Mouse (Mus musculus) heart, embryonic 11.5 days (tissue): Measurements from ENCODE around the gene Adcy5. TPM values are rescaled to one million over a fixed set of nuclear protein-coding genes. Genes with fewer than 3 reads are reported as not detected.

ENCODE experiments used
- ATAC-seq: fragments of 200-750 bp; cut with Nextera tagmentation; replicated peaks from 2 replicates; pipeline ENCODE4 v1.8.0; 2017; ENCODE audit warnings: moderate library complexity; ENCODE audit not compliant: insufficient number of reproducible peaks, low FRiP score, low TSS enrichment
- H3K27ac ChIP-seq: fragments of 300-500 bp; sonication (generic); 2 replicates; pipeline ENCODE4 v1.5.1; 2014; ENCODE audit warnings: mild to moderate bottlenecking, low read depth, low read length
- H3K27me3 ChIP-seq: fragments of 300-500 bp; sonication (generic); 2 replicates; pipeline ENCODE4 v1.6.1; 2014; ENCODE audit warnings: mild to moderate bottlenecking, low read length, mixed read lengths; ENCODE audit not compliant: control insufficient read depth, insufficient read depth
- H3K36me3 ChIP-seq: fragments of 300-500 bp; sonication (generic); 2 replicates; pipeline ENCODE4 v1.6.1; 2014; ENCODE audit warnings: mild to moderate bottlenecking, low read length, moderate library complexity, mixed read lengths; ENCODE audit not compliant: control insufficient read depth, insufficient read depth
- H3K4me1 ChIP-seq: fragments of 300-500 bp; sonication (generic); 2 replicates; pipeline ENCODE4 v1.6.1; 2014; ENCODE audit warnings: low read length; ENCODE audit not compliant: control insufficient read depth, insufficient read depth
- H3K4me2 ChIP-seq: fragments of 300-500 bp; sonication (generic); 2 replicates; pipeline ENCODE4 v1.6.1; 2014; ENCODE audit warnings: mild to moderate bottlenecking, moderate library complexity
- H3K4me3 ChIP-seq: fragments of 300-500 bp; sonication (generic); 2 replicates; pipeline ENCODE4 v1.5.1; 2014; ENCODE audit warnings: low read depth, low read length
- H3K9ac ChIP-seq: fragments of 300-500 bp; sonication (generic); 2 replicates; pipeline ENCODE4 v1.6.1; 2014; ENCODE audit warnings: mild to moderate bottlenecking, low read depth, low read length, moderate library complexity
- H3K9me3 ChIP-seq: fragments of 300-500 bp; sonication (generic); replicated peaks from 2 replicates; pipeline ENCODE4 v1.6.1; 2016; ENCODE audit warnings: low read length; ENCODE audit not compliant: control insufficient read depth
- WGBS: fragments of 180-500 bp; shearing (Covaris S2); extraction: QIAGEN DNeasy Blood & Tissue Kit; methylation state at CpG from one replicate; pipeline ENCODE4 v1.1.7; 2014; ENCODE audit not compliant: insufficient replicate concordance; 5-methylcytosine and 5-hydroxymethylcytosine counted together
- polyA plus RNA-seq: library from polyadenylated mRNA; unstranded; fragments of >200 nt; fragmentation: Nextera tagmentation; extraction: Ambion mirVana; gene quantifications from 2 replicates; pipeline ENCODE4 v1.2.1, GENCODE M21; 2014

Adcy5 gene
- 5.6 and 6.0 TPM in 2 replicates for polyA plus RNA-seq

- ATAC-seq: no peak
- H3K27ac ChIP-seq: peak within 1 kb of the TSS; percentile 84
These were observed at the start of gene Adcy5 for GRCm38 (mm10) chr16:35154641-35155390. Gene Adcy5 (plus strand): TSS chr16:35154877.

GRCm38 (mm10) chr16:35107985-35108384 lies 46.7 kb upstream of the Adcy5 start:
- peaks cover 24% of the 10 kb centered on the region for H3K4me1 ChIP-seq
- no peaks in the 10 kb centered on the region for H3K27me3 ChIP-seq
- H3K4me3 ChIP-seq: no peak overlapping the region
- no peak overlapping the region for H3K9ac ChIP-seq
- 79% methylated on average over 6 of the region's 6 CpGs for WGBS
- no peaks in the 10 kb centered on the region for H3K9me3 ChIP-seq
- no peak overlapping the region for H3K4me2 ChIP-seq
- no peak overlapping the region for H3K27ac ChIP-seq
- no peak for ATAC-seq
- 0 out of 2 replicates have a peak, but pooled peaks cover 4% of the 10 kb centered on the region for H3K36me3 ChIP-seq

More at GRCm38 (mm10) chr16:35154641-35155390, at the start of gene Adcy5:
- WGBS: under 1% methylated on average over 59 of the region's 104 CpGs
- Histone ChIP-seq H3K4me1 (peaks cover 21% of the 10 kb centered on the region), H3K9me3 (no peaks in the 10 kb centered on the region), H3K4me3 (peak within 1 kb of the TSS; percentile 75), H3K4me2 (peak within 1 kb of the TSS; percentile 85), H3K27me3 (peaks cover 60% of the 10 kb centered on the region), H3K9ac (peak within 1 kb of the TSS; percentile 81), H3K36me3 (no peaks in the 10 kb centered on the region)

GRCm38 (mm10) chr16:35109156-35109555 lies 45.5 kb upstream of the Adcy5 start:
- Histone ChIP-seq H3K4me1 (peaks cover 18% of the 10 kb centered on the region), H3K9me3 (no peaks in the 10 kb centered on the region), H3K36me3 (0 out of 2 replicates have a peak, but pooled peaks cover 4% of the 10 kb centered on the region), H3K4me3 (no peak overlapping the region), H3K27me3 (no peaks in the 10 kb centered on the region), H3K4me2 (peak overlapping the region; percentile 27; the same call in 1 of the 2 replicates), H3K9ac (no peak overlapping the region), H3K27ac (no peak overlapping the region)
- 49% methylated on average over 8 of the region's 8 CpGs for WGBS
- ATAC-seq: no peak

- Histone ChIP-seq H3K27ac (no peak overlapping the region), H3K4me1 (peaks cover 22% of the 10 kb centered on the region)
- WGBS: 45% methylated on average over 7 of the region's 7 CpGs
These were observed 44.9 kb upstream of the Adcy5 start for GRCm38 (mm10) chr16:35109656-35110291.

GRCm38 (mm10) chr16:35110410-35111142 lies 44.1 kb upstream of the Adcy5 start:
- Histone ChIP-seq H3K27me3 (no peaks in the 10 kb centered on the region), H3K36me3 (no peaks in the 10 kb centered on the region), H3K9me3 (no peaks in the 10 kb centered on the region), H3K9ac (0 out of 2 replicates have a peak overlapping the region, but pooled peaks have one; percentile 17), H3K4me2 (peak overlapping the region; percentile 27), H3K27ac (peak overlapping the region; percentile 60), H3K4me3 (no peak overlapping the region), H3K4me1 (peaks cover 22% of the 10 kb centered on the region)
- WGBS: 29% methylated on average over 10 of the region's 10 CpGs
- peak; percentile 73 for ATAC-seq

More at GRCm38 (mm10) chr16:35109656-35110291, 44.9 kb upstream of the Adcy5 start:
- Histone ChIP-seq H3K4me2 (no peak overlapping the region), H3K9ac (no peak overlapping the region), H3K36me3 (0 out of 2 replicates have a peak, but pooled peaks cover under 1% of the 10 kb centered on the region), H3K4me3 (no peak overlapping the region), H3K27me3 (no peaks in the 10 kb centered on the region), H3K9me3 (no peaks in the 10 kb centered on the region)
- ATAC-seq: no peak

GRCm38 (mm10) chr16:35111143-35111620 lies 43.5 kb upstream of the Adcy5 start:
- 56% methylated on average over 8 of the region's 8 CpGs for WGBS

GRCm38 (mm10) chr16:35113496-35113895 lies 41.2 kb upstream of the Adcy5 start:
- Histone ChIP-seq H3K4me3 (no peak overlapping the region), H3K27me3 (no peaks in the 10 kb centered on the region), H3K4me1 (peaks cover 29% of the 10 kb centered on the region), H3K36me3 (no peaks in the 10 kb centered on the region), H3K4me2 (no peak overlapping the region), H3K27ac (no peak overlapping the region), H3K9ac (no peak overlapping the region), H3K9me3 (no peaks in the 10 kb centered on the region)
- ATAC-seq: no peak
- WGBS: 86% methylated on average over 5 of the region's 5 CpGs

More at GRCm38 (mm10) chr16:35111143-35111620, 43.5 kb upstream of the Adcy5 start:
- H3K9me3 ChIP-seq: no peaks in the 10 kb centered on the region
- H3K36me3 ChIP-seq: no peaks in the 10 kb centered on the region
- peaks cover 22% of the 10 kb centered on the region for H3K4me1 ChIP-seq
- no peak for ATAC-seq
- H3K4me2 ChIP-seq: peak overlapping the region; percentile 27
- H3K27ac ChIP-seq: peak overlapping the region; percentile 60
- H3K9ac ChIP-seq: 0 out of 2 replicates have a peak overlapping the region, but pooled peaks have one; percentile 17
- no peaks in the 10 kb centered on the region for H3K27me3 ChIP-seq
- H3K4me3 ChIP-seq: no peak overlapping the region

GRCm38 (mm10) chr16:35116328-35116956 lies 38.2 kb upstream of the Adcy5 start:
- Histone ChIP-seq H3K36me3 (no peaks in the 10 kb centered on the region), H3K4me1 (peaks cover 15% of the 10 kb centered on the region; the same call in 1 of the 2 replicates), H3K27ac (no peak overlapping the region), H3K9ac (no peak overlapping the region), H3K4me3 (no peak overlapping the region), H3K27me3 (no peaks in the 10 kb centered on the region), H3K9me3 (no peaks in the 10 kb centered on the region), H3K4me2 (no peak overlapping the region)
- ATAC-seq: no peak
- WGBS: 78% methylated on average over 7 of the region's 7 CpGs
